ENCODE assay signal across 24 mouse cellular contexts in genomic region chr5:127929687-127930086, GRCm38 (mm10).
"Had no signal": no experiment of that assay in that cellular context is flagged by ENCODE, and none has a peak within 500 bp of the region (broad histone marks: within the 10 kb centered on the region; RNA-seq: fewer than 3 reads in every experiment).

No protein-coding gene starts in this region.

- H3K4me2 ChIP-seq: heart, embryonic 11.5 days; heart, embryonic 13.5 days; heart, embryonic 15.5 days; hindbrain, embryonic 13.5 days; hindbrain, embryonic 15.5 days; kidney, embryonic 15.5 days; limb, embryonic 13.5 days; limb, embryonic 15.5 days had no signal

- H3K4me3 ChIP-seq: heart, adult 2 months; heart, embryonic 13.5 days; heart, embryonic 15.5 days; hindbrain, embryonic 13.5 days; hindbrain, embryonic 15.5 days; kidney, embryonic 15.5 days; limb, embryonic 13.5 days; limb, embryonic 15.5 days had no signal

- ATAC-seq: intestine, embryonic 16.5 days had no signal

- H3K9me3 ChIP-seq: heart, embryonic 15.5 days; hindbrain, embryonic 13.5 days; hindbrain, embryonic 15.5 days; kidney, embryonic 15.5 days; limb, embryonic 13.5 days; limb, embryonic 15.5 days had no signal

- H3K27ac ChIP-seq: heart, adult 2 months; heart, embryonic 13.5 days; heart, embryonic 15.5 days; hindbrain, embryonic 13.5 days; hindbrain, embryonic 15.5 days; kidney, embryonic 15.5 days; kidney, postnatal 0 days; limb, embryonic 13.5 days; limb, embryonic 15.5 days had no signal

- DNase-seq: gastrocnemius, postnatal 14 days; gastrocnemius, postnatal 36 days; heart, adult 11 months; heart, adult 2 months; heart, postnatal 14 days; heart, postnatal 36 days; kidney, adult 11 months; kidney, adult 2 months; kidney, adult 9 months; kidney, postnatal 14 days; kidney, postnatal 36 days; layer of hippocampus, adult 9-11 months; layer of hippocampus, postnatal 36 days; left cerebral cortex, postnatal 4 days had no signal

- H3K9ac ChIP-seq: heart, embryonic 13.5 days; heart, embryonic 15.5 days; hindbrain, embryonic 13.5 days; hindbrain, embryonic 15.5 days; kidney, embryonic 15.5 days; limb, embryonic 13.5 days; limb, embryonic 15.5 days had no signal

- H3K27me3 ChIP-seq: heart, embryonic 13.5 days; heart, embryonic 15.5 days; kidney, embryonic 15.5 days; limb, embryonic 13.5 days; limb, embryonic 15.5 days had no signal

- H3K4me1 ChIP-seq: heart, embryonic 13.5 days; heart, embryonic 15.5 days; hindbrain, embryonic 13.5 days; hindbrain, embryonic 15.5 days; kidney, embryonic 15.5 days; limb, embryonic 13.5 days; limb, embryonic 15.5 days had no signal

- H3K36me3 ChIP-seq: heart, embryonic 13.5 days; heart, embryonic 15.5 days; hindbrain, embryonic 13.5 days; hindbrain, embryonic 15.5 days; kidney, embryonic 15.5 days; limb, embryonic 13.5 days; limb, embryonic 15.5 days had no signal
